Mouse (Mus musculus) kidney, postnatal 4 days (tissue): ENCODE results near the gene Dis3l2.

Experiments used
- DNase-seq, 2 experiments: peaks; one replicate each; pipeline ENCODE4 v3.0.0; 2021; ENCODE audit warnings: mixed read lengths in 2 of 2

The Dis3l2 gene

GRCm38 (mm10) chr1:87020714-87021113 lies 317.1 kb downstream of the Dis3l2 start:
- DNase-seq = no peak

- no peak for DNase-seq
Measured at GRCm38 (mm10) chr1:87021584-87021983, 318.0 kb downstream of the Dis3l2 start.

- no peak for DNase-seq
Measured at GRCm38 (mm10) chr1:87023291-87024170, 319.9 kb downstream of the Dis3l2 start.

- DNase-seq = no peak
Measured at GRCm38 (mm10) chr1:87025021-87025420, 321.4 kb downstream of the Dis3l2 start.

- DNase-seq = no peak
Measured at GRCm38 (mm10) chr1:87028786-87029185, 325.2 kb downstream of the Dis3l2 start.

- DNase-seq = no peak
Measured at GRCm38 (mm10) chr1:87030652-87031051, 327.0 kb downstream of the Dis3l2 start.

GRCm38 (mm10) chr1:87032466-87032865 lies 328.9 kb downstream of the Dis3l2 start:
- DNase-seq = peak in 1 of 2 experiments; percentile 38

GRCm38 (mm10) chr1:87035532-87036161 lies 332.0 kb downstream of the Dis3l2 start:
- DNase-seq = peak; percentile 55 to 70

- peak; percentile 41 to 65 for DNase-seq
Measured at GRCm38 (mm10) chr1:87036334-87036733, 332.7 kb downstream of the Dis3l2 start.

GRCm38 (mm10) chr1:87038477-87039070 lies 335.0 kb downstream of the Dis3l2 start:
- no peak for DNase-seq

- DNase-seq = peak; percentile 89 to 90
Measured at GRCm38 (mm10) chr1:87041119-87041518, 337.5 kb downstream of the Dis3l2 start.

- peak; percentile 85 to 87 for DNase-seq
Measured at GRCm38 (mm10) chr1:87041814-87042438, 338.3 kb downstream of the Dis3l2 start.

- no peak for DNase-seq
Measured at GRCm38 (mm10) chr1:87050072-87050471, 346.5 kb downstream of the Dis3l2 start.

GRCm38 (mm10) chr1:87050700-87051099 lies 347.1 kb downstream of the Dis3l2 start:
- DNase-seq = no peak

GRCm38 (mm10) chr1:87051369-87051768 lies 347.8 kb downstream of the Dis3l2 start:
- DNase-seq = no peak

- no peak for DNase-seq
Measured at GRCm38 (mm10) chr1:87057075-87057474, 353.5 kb downstream of the Dis3l2 start.

GRCm38 (mm10) chr1:87059042-87059665 lies 355.5 kb downstream of the Dis3l2 start:
- no peak for DNase-seq

GRCm38 (mm10) chr1:87060913-87061312 lies 357.3 kb downstream of the Dis3l2 start:
- no peak for DNase-seq

- DNase-seq = peak; percentile 49
Measured at GRCm38 (mm10) chr1:87070720-87071119, 367.1 kb downstream of the Dis3l2 start.

- DNase-seq = no peak
Measured at GRCm38 (mm10) chr1:87073776-87074175, 370.2 kb downstream of the Dis3l2 start.

GRCm38 (mm10) chr1:87086196-87086595 lies 382.6 kb downstream of the Dis3l2 start:
- no peak for DNase-seq

GRCm38 (mm10) chr1:87086964-87087363 lies 383.4 kb downstream of the Dis3l2 start:
- DNase-seq = peak in 1 of 2 experiments; percentile 8

- DNase-seq = no peak
Measured at GRCm38 (mm10) chr1:87089251-87089650, 385.6 kb downstream of the Dis3l2 start.
